Mouse (Mus musculus) gastrocnemius, adult 8-10 months (tissue): Measurements from ENCODE around the gene Prdm11. TPM values are rescaled to one million over a fixed set of nuclear protein-coding genes. Genes with fewer than 3 reads are reported as not detected.

ENCODE experiments used
- DNase-seq, 2 experiments: peaks; one replicate each; pipeline ENCODE4 v3.0.0; 2022; ENCODE audit warnings: low spot score in 2 of 2
- total RNA-seq, 4 experiments: library from RNA; stranded (reverse); gene quantifications; 2 replicates each; pipeline ENCODE4 v1.2.4; 2022

Gene Prdm11
- under 1 TPM; 0.27 to 0.97 (median 0.53) TPM for total RNA-seq

DNA sequence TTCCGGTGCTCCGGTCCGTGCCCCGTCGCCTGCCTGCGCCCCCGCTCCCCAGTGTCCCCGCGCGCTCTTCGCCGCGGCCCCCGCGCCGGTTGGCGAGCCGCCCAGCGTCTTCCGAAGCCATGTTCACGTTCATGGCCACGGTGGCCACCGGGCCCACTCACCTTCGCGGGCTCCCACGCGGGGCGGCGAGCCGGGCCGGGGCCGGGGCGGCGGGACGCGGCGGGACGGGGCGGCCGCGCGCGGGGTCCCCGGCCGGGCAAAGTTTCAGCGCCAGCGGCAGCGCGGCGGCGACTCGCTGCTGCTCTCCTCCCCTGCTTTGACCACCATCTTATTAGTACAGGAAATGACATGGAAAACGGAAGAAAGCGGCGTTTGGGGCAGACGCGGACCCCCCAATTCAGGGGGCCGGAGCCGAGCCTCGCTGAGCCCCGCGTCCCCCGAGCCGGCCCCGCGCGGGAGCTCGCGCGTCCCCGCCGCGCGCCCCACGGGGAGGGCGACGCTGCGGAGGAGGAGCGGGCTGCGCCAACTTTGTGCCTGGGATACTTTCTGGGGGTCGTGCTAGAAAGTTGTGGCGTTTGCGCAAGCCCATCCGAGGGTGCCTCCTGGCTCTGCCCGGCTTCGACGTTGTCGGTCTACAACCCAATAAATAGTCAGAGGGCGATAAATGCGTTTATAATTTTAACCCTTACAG, at the start of gene Prdm11:
Gene Prdm11, minus strand, starts transcription at position 350 of the 691 bp plus-strand sequence.
- no peak for DNase-seq

DNA sequence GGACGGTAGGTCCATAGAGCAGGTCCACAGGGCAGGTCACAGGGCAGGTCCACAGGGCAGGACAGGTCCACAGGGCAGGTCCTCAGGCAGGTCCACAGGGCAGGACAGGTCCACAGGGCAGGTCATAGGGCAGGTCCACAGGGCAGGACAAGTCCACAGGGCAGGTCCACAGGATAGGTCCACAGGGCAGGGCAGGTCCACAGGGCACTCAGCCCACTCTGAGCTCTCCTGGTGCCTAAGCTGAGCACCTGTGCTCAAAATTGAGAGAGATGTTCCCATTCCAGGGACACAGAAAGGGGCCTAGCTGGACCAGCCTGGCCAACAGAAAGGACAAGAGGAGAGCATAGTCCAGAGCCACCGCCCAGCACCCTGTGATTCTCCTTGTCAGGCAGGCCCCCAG, 46.4 kb upstream of the Prdm11 start:
- DNase-seq, result no peak

DNA sequence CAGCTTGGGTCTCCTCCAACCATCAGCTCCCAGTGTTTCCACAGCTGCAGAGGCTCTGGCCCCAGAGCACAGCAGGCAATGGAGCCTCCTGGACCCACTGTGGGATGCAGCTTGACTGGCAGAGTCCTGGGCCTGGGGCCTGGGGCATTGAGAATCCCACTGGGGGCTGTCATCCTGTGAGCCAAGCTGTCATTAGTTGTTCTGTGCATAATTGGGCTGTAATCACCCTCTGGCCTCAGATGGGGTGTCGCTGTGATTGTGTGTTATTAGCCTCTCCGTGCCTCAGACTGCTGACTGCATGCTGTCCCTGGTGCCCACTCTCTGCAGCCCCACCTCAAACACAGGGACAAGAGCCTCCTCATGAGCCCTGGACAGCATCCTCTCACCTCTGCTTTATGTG, 45.7 kb upstream of the Prdm11 start:
- no peak for DNase-seq

DNA sequence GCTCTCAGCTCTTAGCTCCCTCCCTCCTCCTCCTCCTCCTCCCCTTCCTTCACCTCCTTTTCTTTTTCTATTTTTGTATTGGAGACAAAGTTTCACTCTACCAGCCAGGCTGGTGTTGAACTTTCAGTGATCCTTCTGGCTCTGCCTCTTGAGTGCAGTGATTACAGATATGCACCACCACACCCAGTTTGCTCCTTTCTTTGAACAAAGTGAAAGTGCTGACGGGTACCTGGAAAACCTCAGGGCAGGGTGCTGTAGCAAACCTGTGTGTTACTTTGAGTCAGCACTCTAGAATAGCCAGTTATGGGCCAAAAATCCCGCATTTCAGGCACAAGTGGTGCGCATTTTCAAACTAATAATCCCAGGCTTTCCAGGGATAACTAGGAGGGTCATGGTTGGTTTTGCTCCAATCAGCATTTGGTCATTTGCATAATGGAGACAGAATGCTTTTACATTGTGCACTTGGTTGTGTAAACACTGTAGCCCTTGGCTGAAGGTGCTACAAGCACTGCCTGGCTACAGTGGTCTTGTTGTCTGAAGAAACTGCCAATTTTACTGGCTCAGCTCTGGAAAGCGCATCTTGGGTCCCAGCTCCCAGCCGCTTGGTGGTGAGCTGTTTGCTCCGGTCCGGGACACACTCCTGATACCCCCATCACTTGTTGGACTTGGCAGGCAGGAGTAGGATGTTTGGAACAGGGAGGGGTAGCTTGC, 43.6 kb upstream of the Prdm11 start:
- no peak for DNase-seq

DNA sequence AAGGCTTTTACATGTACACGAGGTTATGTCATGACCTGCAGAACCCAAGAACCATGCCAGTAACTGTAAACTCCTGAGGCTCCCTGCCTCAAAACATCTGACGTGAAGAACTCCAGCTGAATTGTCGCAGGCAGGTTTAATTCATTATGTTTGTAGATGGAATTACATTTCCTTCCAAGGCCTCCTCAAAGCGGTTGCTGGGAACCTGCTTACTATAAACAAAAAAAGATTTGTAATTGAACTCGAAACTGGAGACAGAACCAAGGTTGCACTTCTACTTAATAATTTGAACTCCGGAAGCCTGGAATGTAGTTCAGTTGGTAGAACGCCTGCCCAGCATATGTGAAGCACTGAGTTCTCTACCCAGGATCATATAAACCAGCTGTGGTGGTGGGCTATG, 42.0 kb upstream of the Prdm11 start:
- no peak for DNase-seq

DNA sequence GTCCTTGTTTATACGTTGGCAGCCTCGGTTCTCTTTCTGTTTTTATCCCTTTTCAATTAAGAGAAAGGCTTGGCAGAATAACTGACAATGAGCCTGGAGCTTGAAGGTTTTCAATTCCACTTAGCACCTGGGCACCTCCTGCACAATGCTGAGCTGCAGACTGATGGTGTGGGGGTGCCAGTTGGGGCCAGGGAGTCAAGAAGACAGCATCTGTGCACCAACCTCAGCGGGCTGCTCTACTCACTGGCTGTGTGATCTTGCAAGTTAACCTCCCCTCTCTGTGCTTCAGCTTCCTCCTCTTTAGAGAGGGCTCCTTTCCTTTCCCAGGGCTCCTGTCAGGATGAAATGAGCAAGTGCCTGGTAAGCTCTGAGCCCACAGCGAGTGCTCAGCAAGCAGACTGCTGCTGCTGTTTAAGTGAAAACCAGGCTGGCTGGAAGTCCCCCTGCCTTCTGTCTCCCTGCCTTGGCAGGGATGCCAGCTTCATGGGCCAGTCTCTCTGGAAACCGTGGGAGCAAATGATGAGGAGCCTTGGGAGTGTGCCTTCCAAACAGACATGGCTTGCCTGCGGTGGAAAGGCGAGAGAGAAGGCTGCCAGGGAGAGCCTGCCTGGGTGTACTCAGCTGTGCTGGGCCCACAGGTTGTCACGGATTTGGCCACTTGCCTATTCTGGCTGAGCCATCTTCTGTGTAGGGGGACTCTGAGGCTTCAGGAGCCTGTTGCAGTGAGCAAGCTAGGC, 39.5 kb upstream of the Prdm11 start:
- no peak for DNase-seq

DNA sequence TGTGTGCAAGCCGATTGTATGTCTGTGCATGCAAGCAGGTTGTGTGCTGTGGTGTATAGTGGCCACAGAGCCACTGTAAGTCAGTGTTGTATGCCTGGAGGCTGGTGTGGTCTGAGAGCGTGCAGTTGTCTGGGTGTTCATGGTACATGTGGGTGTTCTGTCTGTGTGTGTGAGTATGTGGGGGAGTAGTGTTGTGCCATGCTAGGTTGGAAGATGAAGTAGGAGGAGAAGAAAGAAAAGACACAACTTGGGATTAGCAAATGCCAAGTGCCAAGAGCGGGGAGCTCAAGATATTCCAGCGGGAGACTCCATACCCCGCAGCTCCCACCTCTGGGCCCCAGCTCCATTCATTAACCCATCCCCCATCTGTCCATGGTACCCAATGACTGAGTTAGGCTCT, 38.5 kb upstream of the Prdm11 start:
- DNase-seq, result no peak

DNA sequence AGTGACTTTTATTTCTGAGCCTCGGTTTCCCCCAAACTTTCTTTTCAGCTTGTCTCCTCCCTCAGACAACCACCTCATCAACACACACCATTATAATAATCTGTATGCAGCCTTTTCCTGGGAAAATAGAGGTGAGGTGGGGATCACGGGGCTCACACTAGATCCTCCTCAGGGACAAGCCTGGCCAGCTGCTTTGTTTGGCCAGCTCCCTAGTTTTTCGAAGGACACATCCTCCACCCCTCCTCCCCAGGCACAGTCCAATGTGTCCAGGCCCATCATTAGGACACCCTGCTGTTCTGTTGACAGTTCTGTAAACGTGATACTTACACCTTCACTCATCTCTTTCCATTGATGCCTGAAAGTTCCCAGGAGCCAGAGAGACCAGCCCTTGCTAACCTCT, 37.4 kb upstream of the Prdm11 start:
- DNase-seq, result no peak

DNA sequence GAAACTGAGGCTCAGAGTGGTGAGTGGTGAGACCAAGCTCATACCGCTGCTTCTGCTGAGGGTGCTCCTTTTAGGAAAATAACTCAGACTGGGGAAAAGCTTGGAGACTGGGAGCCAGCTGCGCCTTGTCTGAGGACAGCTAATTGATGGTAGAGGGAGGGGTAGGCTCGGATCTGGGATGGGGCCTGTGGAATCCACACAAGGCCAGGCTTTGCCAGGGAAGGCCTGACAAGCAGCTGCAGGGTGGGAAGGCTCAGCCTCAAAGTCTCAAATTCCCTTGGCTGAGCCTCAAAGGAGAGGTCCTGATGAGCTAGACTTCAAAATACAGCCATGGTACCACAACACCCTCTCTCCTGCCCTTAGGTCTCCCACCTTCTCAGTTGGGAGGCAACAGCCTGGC, 36.9 kb upstream of the Prdm11 start:
- DNase-seq, result no peak

DNA sequence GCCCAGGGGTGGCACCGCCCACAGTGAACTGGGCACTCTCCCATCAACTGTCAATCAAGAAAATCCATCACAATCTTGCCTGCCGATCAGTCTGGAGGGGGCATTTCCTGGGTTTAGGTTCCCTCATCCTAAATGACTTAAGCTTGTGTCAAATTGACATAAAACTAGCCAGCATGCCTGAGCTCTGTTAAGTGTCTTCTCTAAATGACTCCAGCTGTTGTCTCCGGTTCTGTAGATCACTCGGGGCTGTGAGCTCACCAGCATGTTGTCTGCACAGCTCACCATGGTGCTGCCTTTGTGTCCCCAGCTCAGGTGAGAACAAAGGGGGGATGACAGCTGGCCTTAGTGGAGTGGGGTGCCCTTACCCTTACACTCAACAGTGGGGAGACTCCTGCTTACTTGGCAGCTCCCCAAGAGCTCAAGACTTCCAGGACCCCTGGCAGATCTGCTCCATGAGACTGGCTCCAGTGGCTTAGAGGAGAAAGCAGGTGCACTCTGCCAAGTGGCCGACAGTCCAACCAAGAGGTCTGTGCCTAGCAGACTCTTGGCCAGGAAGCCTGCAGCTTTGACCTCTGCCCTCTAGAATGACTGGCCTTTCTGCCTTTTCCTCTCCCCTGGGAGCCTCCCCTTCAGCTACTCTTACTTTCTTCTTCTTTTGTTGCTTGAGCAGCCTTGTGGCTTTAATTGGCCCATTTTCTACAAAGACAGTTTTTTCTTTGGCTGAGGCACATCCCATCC, 35.1 kb upstream of the Prdm11 start:
- DNase-seq, result no peak

DNA sequence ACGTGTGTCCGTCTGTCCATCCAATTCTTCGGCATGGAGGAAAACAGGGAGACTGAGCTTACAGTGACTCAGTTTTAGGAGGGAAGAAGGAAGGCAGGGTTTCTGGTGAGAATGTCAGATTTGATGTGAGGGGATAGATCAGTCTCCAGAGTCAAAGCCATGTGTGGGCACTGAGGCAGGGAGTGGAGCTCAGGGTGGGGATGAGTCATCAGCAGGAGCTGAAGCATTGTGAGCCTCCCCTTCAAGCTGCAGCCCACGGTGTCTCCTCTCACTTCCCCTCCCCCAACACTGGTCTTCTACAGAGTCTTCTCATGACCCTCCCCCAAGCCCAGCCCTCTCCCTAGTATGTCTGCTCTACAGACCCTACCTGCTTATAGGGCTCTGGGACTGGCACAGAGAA, 33.4 kb upstream of the Prdm11 start:
- DNase-seq, result no peak

DNA sequence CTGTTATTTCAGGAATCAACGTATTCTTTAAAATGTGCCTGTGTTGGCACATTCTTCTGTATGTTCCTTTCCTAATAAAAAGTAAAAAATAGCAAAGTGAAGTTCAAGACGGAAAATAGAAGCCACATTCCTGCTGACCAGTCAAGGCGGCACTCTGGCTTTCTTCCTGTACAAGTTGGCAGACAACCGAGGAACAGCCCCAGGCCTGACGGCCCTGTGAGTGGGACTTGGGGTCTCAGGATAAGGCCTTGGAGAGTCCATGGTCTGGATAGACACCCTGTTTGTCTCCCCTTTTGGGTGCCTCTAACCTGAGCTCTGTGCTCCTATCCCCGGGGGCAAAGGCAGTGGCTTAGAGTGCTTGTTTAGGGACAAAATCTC, 30.6 kb upstream of the Prdm11 start:
- no peak for DNase-seq

DNA sequence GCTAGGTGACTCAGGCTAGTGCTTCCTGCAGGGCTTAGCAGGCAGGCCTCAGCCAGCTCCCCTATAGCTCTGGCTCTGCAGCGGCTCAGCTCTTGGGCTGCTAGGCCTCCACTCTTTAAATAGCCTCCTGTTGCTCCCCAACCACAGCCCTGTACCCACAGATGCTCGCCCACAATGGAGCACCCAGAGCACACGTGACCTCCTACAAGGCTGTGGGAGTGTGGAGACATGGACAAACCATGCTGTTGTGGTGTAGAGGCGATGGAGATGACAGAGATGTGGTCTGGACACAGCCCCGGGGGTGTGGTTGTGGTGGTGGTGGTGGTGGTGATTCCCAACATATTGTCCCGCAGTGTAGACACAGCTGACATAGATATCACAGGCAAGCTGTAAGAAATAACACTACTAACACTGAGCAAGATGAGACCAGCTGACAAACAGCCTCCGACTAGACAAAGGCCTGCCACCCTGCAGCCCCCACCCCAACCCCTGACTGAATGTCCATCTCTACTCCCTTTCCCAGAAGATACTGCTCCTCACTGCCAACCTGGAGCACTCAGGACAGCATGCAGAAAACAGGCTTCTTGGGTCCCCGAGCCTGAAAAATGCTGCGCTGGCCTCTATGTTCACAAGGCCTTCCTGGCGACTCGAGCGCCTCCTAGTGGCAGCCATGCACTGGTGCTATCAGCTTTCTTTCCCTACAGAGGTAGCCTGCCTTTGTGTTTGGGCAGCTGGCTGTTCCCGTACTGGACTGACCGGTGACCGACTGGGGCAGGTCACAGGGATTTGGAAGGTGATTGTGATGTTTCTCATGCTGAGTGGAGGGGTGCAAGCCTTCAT, 30.0 kb upstream of the Prdm11 start:
- no peak for DNase-seq

DNA sequence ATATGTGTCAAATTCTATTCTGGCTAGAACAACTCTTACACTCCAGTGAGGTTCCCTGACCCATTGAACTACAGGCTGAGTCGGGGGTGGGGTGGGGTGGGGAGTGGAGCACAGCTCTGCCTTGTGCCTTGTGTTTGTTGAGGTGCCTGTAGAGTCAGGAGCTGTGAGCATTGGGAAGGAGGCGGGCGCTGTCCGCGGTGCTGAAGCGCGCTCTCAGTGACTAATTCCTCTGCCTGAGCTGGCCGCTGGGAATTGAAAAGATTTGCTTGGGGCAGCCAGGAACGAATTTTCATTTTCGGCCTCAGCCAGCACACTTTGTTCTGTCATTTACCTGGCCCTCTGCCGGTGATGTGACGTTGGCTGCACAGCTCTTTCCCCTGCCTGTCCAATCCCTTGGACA, 25.7 kb upstream of the Prdm11 start:
- DNase-seq, result peak; percentile 27 to 31

DNA sequence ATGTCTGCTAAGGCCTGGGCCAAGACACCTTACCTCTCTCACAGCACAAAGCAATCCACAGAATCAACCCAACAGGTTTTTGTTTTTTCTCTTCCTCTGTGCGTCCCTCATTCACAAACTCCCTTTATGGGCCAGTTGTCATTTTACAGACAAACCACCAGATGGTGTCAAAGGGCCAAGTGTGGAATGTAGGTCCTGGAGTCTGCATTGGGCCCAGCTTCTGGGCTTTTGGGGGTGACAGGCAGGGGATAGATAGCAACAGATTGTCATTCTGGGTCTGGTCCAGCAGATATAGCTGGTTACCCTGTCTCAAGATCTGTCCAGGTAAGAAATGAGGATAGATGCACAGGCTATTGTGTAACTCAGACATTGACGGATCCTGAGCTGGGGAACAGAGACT, 23.0 kb upstream of the Prdm11 start:
- DNase-seq, result no peak

DNA sequence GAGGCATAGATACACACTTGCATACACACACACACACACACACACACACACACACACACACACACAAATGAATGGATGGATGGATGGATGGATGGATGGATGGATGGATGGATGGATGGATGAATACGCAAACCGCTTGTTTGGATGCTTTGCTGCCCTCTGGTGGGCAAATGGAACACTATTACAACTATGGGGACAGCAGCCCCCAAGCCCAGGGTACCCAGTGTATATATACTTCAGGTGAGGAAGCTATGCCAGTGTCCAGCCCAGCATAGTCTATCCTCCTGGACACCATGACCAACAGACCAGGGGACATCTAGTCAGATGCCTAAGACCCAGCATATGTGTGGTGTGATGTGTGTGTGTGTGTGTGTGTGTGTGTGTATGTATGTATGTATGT, 17.4 kb upstream of the Prdm11 start:
- DNase-seq, result peak in 1 of 2 experiments; percentile 17

DNA sequence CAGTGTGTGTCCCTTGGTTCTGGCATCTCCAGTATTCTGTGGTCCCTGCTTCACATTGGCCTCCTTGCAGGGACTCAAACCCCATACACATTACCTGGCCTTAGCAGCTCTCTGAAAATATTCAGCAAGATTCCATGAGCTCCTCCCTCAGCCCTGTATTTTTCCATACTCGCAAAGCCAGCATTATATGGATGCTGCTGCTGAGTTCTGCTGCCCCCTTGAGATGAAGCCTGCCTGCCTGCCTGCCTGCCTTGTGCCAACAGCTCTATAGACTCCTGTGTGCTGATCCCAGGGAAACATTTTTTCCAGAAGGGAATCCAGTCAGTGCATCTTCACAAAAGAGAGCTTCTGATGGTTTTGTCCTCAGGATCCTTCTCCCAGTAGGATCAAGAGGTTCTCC, 5.9 kb upstream of the Prdm11 start:
- no peak for DNase-seq

DNA sequence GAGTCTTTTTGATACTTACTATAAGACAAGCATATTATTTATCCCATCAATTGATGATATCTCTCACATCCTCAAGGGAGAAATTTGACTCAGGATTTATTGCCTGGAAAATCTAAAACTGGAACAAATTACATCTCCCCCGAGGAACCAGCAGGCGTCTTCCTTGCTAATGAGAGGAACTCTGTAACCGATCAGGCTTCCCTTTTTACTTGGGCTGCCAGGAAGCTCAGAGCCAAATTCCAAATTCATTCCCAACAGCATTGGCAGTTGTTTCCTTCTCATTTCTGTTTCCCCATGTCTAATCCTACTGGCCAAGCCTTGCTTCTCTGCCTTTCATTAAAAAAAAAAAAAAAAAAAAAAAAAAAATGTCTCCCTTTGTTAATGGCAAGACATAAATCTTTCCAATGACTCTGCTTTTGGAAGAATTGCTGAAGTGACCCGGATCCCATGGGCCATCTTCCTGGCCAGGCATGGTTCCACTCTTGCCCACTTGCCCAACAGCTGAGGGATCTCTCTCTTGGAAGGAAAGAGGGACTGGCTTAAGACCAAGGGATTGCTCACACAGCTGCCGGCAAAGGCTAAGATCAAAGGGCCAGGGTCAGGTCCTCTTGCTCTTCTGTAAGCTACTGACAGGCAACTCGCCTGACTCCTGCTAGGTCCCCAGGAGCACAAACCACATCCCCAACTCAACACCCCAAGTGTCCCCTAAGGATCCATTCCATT, 2.8 kb upstream of the Prdm11 start:
- peak; percentile 37 to 61 for DNase-seq

DNA sequence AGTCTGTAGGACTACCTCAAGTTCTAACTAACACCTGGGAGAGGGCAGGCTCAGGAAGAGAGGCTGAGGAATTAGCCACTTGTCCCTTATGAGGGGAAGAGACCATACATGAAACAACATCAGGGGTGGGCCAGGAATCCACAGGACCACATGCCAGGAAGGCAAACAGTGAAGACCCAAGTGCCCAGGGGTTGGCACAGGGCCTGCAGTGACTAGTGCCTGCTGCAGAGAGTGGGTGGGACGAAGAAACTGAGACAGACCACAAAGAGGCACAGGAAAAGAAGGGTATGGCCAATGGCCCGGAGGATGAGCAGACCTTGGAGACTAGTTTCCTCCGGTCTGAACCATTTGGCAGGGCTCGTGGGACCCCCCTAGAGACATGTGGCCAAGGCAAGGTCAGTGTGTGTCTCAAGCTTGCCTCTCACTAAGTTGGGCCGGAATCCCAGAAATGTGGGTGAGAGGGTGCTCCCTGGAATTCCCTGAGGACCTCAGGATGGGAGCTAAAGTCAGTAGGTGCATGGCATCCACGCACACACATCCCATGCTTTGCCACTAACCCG, 1.6 kb upstream of the Prdm11 start:
- DNase-seq, result no peak

DNA sequence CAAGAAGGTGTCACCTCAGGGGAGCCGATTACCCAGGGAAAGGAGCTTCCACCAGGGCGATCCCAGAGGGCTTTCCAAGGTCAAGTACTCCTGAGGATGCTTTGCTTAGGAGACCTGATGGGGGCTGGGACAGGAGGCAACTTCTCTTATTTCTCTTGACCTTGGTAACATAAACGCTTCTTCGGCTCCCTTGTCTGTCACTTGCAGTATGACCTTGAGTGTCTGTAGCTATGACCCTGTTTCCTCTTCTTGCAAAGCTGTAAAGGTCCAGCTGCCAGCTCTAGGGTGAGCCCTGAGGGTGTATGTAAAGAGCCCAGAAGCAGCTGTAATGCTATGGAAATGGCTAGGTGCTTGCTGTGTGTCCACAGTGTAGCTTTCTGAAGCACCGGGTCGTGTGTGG, 1.1 kb upstream of the Prdm11 start:
- no peak for DNase-seq
